Mouse (Mus musculus): Measurements from ENCODE around the gene Adamtsl1.

- TF ChIP-seq POLR2A (IDR thresholded peaks at IDR 0.05; ENCODE audit: insufficient read length, low read depth) = no peak
- no peak for TF ChIP-seq E2F4 (IDR thresholded peaks at IDR 0.05; ENCODE audit: insufficient read depth)
- TF ChIP-seq SRF (IDR thresholded peaks at IDR 0.05; ENCODE audit: control insufficient read depth, insufficient read length, low read depth) = no peak
- no peak for TF ChIP-seq MYOG (IDR thresholded peaks at IDR 0.05; ENCODE audit: control insufficient read depth in 1 of 3, insufficient read depth in 1 of 3, insufficient read length in 2 of 3, low read depth in 2 of 3)
- TF ChIP-seq MAX (IDR thresholded peaks at IDR 0.05; ENCODE audit: low read depth) = no peak
- no peak for TF ChIP-seq USF1 (IDR thresholded peaks at IDR 0.05; ENCODE audit: low read depth)
- no peak for TF ChIP-seq TCF3 (IDR thresholded peaks at IDR 0.05; ENCODE audit: insufficient read length, low read depth)
- TF ChIP-seq CEBPB (IDR thresholded peaks at IDR 0.05; ENCODE audit: insufficient read depth, poor library complexity, severe bottlenecking) = no peak
- TF ChIP-seq POLR2AphosphoS2 (IDR thresholded peaks at IDR 0.05; ENCODE audit: insufficient read length, low read depth) = no peak
- no peak for TF ChIP-seq REST (IDR thresholded peaks at IDR 0.05; ENCODE audit: insufficient read depth, insufficient read length)
- TF ChIP-seq TCF12 (IDR thresholded peaks at IDR 0.05; ENCODE audit: insufficient read depth, poor library complexity, severe bottlenecking) = no peak
- TF ChIP-seq MYOD1 (IDR thresholded peaks at IDR 0.05; ENCODE audit: control insufficient read depth in 1 of 3, insufficient read length in 2 of 3, low read depth in 2 of 3) = no peak
These were observed 324.1 kb downstream of the Adamtsl1 start for GRCm38 (mm10) chr4:85838031-85838430.

Measured in myocyte (in vitro differentiated cells).